Mouse (Mus musculus): ENCODE data around the gene Gfi1.

Gfi1 gene

DNA sequence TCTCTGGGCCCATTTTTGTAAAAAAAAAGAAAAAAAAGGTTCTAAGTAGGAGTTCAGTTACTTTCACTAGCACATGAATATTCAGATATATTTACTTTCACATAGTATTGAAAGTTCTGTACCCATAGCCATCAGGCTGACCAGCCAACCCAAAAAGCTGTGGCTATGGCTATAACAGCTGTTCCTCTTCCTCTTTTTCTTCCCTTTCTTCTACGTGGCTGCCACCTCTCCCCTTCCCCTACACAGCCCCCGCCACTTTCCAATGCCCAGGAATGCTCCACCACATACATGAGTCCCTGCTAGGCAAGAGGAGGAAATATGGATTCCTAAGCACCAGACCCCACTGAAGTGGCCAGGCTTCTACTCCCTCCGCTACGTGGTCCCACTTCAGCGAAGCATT, 44.5 kb downstream of the Gfi1 start:
- no peak for DNase-seq (ENCODE audit: low read depth in 2 of 2, low spot score in 2 of 2)

DNA sequence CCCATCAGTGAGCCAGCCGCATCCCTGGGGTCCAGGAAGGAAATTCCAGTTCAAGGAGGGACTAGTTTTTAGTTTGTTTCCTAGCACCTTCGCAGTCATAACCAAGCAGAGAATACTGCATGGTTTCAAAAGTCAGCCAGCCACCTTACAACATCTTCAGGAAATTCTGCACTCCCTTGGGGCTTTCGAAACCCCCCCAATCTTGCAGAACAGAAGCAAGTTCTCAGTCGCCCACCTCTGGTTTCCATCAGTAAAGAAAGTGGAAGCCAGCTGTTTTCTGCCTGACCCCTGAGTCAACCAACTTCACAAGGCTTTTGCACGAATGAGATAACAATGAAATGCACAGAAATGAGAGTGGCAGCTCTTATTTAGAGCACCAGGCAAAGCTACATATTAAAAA, 47.4 kb downstream of the Gfi1 start:
- DNase-seq (ENCODE audit: low read depth in 2 of 2, low spot score in 2 of 2), result no peak

Measured in CD8-positive naive resting alpha-beta T cell, adult 2 months (primary cell).